Mouse (Mus musculus) hindbrain, embryonic 16.5 days (tissue): ENCODE data around the gene Cfap20. TPM values are rescaled to one million over a fixed set of nuclear protein-coding genes. Genes with fewer than 3 reads are reported as not detected.

Source experiments
- ATAC-seq: fragments of 200-750 bp; cut with Nextera tagmentation; 2 replicates; pipeline ENCODE4 v1.8.0; 2017; ENCODE audit warnings: moderate TSS enrichment, moderate library complexity
- H3K27ac ChIP-seq: fragments of 300-500 bp; sonication (generic); 2 replicates; pipeline ENCODE4 v1.5.1; 2014; ENCODE audit warnings: low read depth, mild to moderate bottlenecking, control low read depth, low read length, moderate library complexity
- H3K27me3 ChIP-seq: fragments of 300-500 bp; sonication (generic); replicated peaks from 2 replicates; pipeline ENCODE4 v1.6.1; 2014; ENCODE audit warnings: low read length; ENCODE audit not compliant: control insufficient read depth, insufficient read depth
- H3K36me3 ChIP-seq: fragments of 300-500 bp; sonication (generic); 2 replicates; pipeline ENCODE4 v1.6.1; 2014; ENCODE audit warnings: mild to moderate bottlenecking, low read length, moderate library complexity, mixed read lengths; ENCODE audit not compliant: control insufficient read depth, insufficient read depth
- H3K4me1 ChIP-seq: fragments of 300-500 bp; sonication (generic); 2 replicates; pipeline ENCODE4 v1.6.1; 2014; ENCODE audit warnings: low read depth, low read length; ENCODE audit not compliant: control insufficient read depth, insufficient read depth
- H3K4me2 ChIP-seq: fragments of 300-500 bp; sonication (generic); 2 replicates; pipeline ENCODE4 v1.6.1; 2014; ENCODE audit warnings: mild to moderate bottlenecking, low read length, control low read depth, moderate library complexity
- H3K4me3 ChIP-seq: fragments of 300-500 bp; sonication (generic); 2 replicates; pipeline ENCODE4 v1.5.1; 2014; ENCODE audit warnings: mild to moderate bottlenecking, low read length, control low read depth, moderate library complexity
- H3K9ac ChIP-seq: fragments of 300-500 bp; sonication (generic); 2 replicates; pipeline ENCODE4 v1.6.1; 2014; ENCODE audit warnings: low read depth, mild to moderate bottlenecking, control low read depth, low read length, moderate library complexity
- H3K9me3 ChIP-seq: fragments of 300-500 bp; sonication (generic); 2 replicates; pipeline ENCODE4 v1.6.1; 2014; ENCODE audit warnings: mild to moderate bottlenecking, low read length, moderate library complexity; ENCODE audit not compliant: control insufficient read depth
- WGBS: fragments of 180-500 bp; shearing (Covaris S2); extraction: QIAGEN DNeasy Blood & Tissue Kit; methylation state at CpG from one replicate; pipeline ENCODE4 v1.1.7; 2014; 5-methylcytosine and 5-hydroxymethylcytosine counted together
- polyA plus RNA-seq: library from polyadenylated mRNA; unstranded; fragments of >200 nt; fragmentation: Nextera tagmentation; extraction: Ambion mirVana; gene quantifications from 2 replicates; pipeline ENCODE4 v1.2.1, GENCODE M21; 2015

Gene Cfap20
- polyA plus RNA-seq = 121 and 124 TPM in 2 replicates

DNA sequence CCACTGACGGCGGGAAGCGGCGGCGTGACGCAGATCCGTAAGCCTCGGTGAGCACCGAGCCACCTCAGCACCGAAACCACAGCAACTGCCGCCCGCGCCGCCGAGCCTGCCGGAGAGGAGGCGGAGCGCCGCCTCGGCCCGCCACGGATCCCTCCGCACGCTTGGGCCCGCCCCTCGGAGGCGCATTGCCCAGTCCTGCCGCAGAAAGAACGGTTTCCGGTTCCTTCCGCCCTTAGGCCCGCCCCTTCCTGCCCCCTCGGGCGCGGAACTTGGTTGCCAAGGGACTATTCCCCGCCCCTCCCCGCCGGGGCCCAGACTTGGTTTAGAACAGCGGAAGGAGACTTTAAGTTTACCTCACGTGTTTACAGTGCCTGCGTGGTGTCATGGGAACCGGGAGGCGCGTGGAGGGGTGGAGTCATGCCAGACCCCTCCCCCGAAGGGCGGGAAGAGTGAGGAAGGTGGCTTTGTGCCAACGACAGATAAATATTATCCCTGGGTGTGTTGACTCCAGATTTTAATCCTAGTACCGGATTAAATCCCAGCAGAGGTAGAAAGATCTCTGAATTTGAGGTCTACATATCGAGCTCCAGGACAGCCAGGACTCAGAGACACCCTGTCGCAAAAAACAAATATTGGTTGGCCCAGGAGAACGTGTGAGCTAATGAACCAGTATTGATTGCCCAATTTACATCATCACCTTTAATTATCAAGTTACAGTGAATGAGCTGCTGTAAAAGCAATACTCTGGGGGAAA is at the start of gene Cfap20:
Cfap20 (minus strand) TSS at position 184 of the 754 bp plus-strand sequence.
- Histone ChIP-seq H3K9me3 (no peaks in the 10 kb centered on the region), H3K27ac (peak within 1 kb of the TSS; percentile 94), H3K4me3 (peak within 1 kb of the TSS; percentile 96), H3K27me3 (no peaks in the 10 kb centered on the region), H3K9ac (peak within 1 kb of the TSS; percentile 96), H3K36me3 (no peaks in the 10 kb centered on the region), H3K4me2 (peak within 1 kb of the TSS; percentile 62), H3K4me1 (peaks cover 28% of the 10 kb centered on the region)
- under 1% methylated on average over 46 of the region's 51 CpGs for WGBS
- peak; percentile 96 for ATAC-seq

DNA sequence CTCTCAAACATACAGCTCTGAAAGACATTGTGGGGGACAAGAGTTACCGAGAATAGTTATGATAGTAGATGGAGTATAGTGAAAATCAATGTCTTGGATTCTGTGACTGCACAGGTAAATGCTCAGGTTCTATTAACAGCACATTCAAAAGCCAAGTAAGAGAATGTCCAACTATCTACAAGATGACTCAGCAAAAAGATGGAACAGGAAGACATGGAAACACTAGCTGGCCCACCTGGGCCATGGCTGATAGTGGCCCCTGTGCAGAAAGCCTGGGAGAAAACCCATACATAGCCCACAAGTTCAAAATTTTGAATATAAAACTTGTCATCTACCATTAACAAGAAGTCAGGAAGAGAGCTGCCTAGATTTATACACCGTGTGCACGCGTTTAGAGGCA is 35.3 kb upstream of the Cfap20 start:
- no peak overlapping the region for H3K9ac ChIP-seq
- H3K4me2 ChIP-seq = no peak overlapping the region
- WGBS = 99% methylated on average over 4 of the region's 4 CpGs
- no peaks in the 10 kb centered on the region for H3K9me3 ChIP-seq
- peaks cover 32% of the 10 kb centered on the region for H3K36me3 ChIP-seq
- H3K4me3 ChIP-seq = no peak overlapping the region
- no peak overlapping the region for H3K27ac ChIP-seq
- H3K27me3 ChIP-seq = no peaks in the 10 kb centered on the region
- no peak for ATAC-seq
- H3K4me1 ChIP-seq = no peaks in the 10 kb centered on the region

DNA sequence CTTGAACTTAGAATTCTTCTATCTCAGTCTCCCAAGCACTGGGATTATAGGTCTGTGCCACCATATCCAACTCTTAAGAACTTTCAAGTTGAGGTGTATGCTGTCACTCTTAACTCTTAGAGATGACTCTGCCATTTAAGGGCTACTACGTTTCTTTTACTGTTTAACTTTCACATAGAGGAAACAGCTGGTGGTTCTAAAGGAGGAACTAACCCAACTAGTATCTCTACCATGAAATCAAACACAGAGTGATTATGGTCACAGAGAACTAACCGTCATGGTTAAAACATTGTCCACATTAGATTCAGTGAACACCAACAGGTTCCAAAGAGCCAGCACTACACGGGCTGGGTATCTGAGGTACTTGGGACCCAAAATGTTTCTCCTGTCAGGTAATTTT is 34.3 kb upstream of the Cfap20 start:
- H3K4me2 ChIP-seq = no peak overlapping the region
- peaks cover 30% of the 10 kb centered on the region for H3K36me3 ChIP-seq
- H3K27ac ChIP-seq = no peak overlapping the region
- H3K4me1 ChIP-seq = no peaks in the 10 kb centered on the region
- WGBS = 95% methylated on average over 3 of the region's 3 CpGs
- no peak overlapping the region for H3K4me3 ChIP-seq
- H3K9me3 ChIP-seq = no peaks in the 10 kb centered on the region
- H3K27me3 ChIP-seq = no peaks in the 10 kb centered on the region
- no peak overlapping the region for H3K9ac ChIP-seq
- ATAC-seq = no peak

DNA sequence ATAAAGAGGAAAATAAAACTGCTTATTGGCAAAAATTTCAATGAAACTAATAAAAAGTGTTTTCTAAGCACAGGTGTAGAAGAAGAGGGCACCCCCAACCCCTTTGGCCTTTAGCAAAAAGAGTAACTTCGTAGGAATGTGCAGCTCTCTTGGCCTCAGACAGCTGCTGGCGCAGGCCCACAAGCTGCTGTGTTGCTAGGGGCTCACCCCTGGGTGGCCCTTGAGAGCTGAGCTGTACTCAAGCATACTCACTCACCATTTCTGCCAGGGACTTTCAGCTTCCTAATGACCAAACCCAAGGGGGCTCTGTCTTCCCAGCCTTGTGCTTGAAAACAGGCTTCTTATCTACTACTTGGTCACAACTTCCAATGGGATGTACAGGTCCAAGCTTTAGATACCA is 31.9 kb upstream of the Cfap20 start:
- Histone ChIP-seq H3K27me3 (no peaks in the 10 kb centered on the region), H3K36me3 (peaks cover 14% of the 10 kb centered on the region), H3K27ac (no peak overlapping the region), H3K4me3 (no peak overlapping the region), H3K9me3 (no peaks in the 10 kb centered on the region), H3K4me1 (no peaks in the 10 kb centered on the region), H3K9ac (no peak overlapping the region), H3K4me2 (no peak overlapping the region)
- ATAC-seq = no peak
- WGBS = 83% methylated on average over 2 of the region's 2 CpGs

DNA sequence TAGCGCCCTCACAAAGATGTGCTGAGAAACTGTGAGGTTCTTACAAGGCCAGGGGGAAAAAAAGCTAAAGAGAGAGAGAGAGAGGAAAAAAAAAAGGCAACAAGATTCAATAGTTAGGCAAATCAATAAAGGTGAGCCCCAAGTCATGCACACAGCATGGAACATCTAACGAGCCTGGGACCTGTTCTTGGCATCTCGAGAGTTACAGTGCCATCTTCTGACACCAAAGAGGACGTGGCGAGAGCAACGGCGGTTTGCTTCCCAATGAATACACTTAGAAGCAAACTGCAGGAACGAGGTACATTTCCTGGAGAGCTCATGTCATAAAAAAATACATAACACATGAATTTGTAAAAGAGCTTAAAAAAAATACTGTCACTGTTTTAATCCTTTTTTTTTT is 17.8 kb upstream of the Cfap20 start:
- Histone ChIP-seq H3K27ac (no peak overlapping the region), H3K27me3 (no peaks in the 10 kb centered on the region), H3K9me3 (no peaks in the 10 kb centered on the region), H3K36me3 (peaks cover 52% of the 10 kb centered on the region), H3K4me1 (no peaks in the 10 kb centered on the region), H3K4me3 (no peak overlapping the region), H3K9ac (no peak overlapping the region), H3K4me2 (no peak overlapping the region)
- 59% methylated on average over 8 of the region's 8 CpGs for WGBS
- no peak for ATAC-seq

DNA sequence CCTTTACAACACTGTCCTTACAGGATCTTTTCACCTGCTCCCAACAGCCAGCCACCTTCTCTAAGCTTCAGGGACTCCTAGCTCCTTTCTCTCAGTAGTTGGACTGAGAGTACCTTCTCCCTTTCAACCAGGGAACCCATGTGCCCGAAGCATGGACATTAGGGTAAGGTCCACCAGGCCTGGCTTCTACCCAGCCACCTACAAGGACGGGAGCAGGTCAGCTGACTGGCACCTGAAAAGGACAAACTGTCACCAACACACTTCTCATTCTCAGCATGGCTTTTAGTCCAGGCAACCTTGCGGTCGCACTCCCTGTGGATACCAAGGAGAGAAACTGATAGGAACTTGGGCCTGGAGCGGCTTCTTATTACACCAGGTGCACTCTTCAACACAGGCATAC is 15.6 kb upstream of the Cfap20 start:
- ATAC-seq = no peak
- H3K36me3 ChIP-seq = peaks cover 43% of the 10 kb centered on the region

DNA sequence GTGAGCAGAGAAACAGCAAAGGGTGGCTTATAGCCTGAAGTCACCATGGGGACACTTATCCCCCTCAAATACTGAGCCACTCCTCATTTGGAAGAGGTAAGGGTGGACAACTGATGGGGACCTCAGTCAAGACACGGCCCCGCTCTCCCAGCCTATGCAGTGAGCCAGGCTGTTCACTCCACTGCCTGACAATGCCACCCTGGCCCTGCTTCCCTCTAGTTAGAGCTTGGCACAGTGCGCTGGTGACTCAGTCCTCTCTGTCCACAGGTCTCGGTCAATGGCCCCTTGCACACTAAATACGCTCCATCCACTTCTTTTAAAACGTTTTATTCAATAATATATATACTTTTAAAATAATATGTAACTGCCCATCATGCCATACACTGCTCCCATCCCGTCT is 13.0 kb upstream of the Cfap20 start:
- ATAC-seq = no peak
- Histone ChIP-seq H3K27ac (no peak overlapping the region), H3K4me3 (no peak overlapping the region), H3K27me3 (no peaks in the 10 kb centered on the region), H3K4me2 (no peak overlapping the region), H3K9me3 (no peaks in the 10 kb centered on the region), H3K4me1 (no peaks in the 10 kb centered on the region), H3K36me3 (peaks cover 24% of the 10 kb centered on the region), H3K9ac (no peak overlapping the region)
- WGBS = 89% methylated on average over 7 of the region's 7 CpGs

More for the DNA sequence above, 15.6 kb upstream of the Cfap20 start:
- no peaks in the 10 kb centered on the region for H3K4me1 ChIP-seq
- H3K27me3 ChIP-seq = no peaks in the 10 kb centered on the region
- H3K4me3 ChIP-seq = no peak overlapping the region
- no peak overlapping the region for H3K27ac ChIP-seq
- H3K9me3 ChIP-seq = no peaks in the 10 kb centered on the region
- H3K9ac ChIP-seq = no peak overlapping the region
- WGBS = 95% methylated on average over 5 of the region's 5 CpGs
- no peak overlapping the region for H3K4me2 ChIP-seq

DNA sequence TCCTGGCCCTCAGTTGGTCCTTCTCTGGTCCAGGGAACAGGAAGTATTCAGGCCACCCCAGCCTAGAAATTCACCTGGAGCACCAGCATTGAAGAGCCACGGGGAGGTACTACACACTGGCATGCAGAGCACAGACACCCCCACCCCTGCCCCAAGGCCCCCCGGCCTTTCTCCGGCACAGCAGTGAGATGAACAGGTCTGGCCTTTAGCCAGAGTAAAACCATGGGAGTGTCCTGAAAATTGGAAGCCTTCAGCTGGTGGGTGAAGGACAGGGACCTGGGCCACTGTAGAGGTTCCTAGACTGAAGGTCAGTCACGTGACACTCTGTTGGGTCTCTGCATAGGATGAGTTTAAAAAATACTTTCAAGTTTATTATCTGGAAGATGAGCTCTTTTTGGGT is 10.4 kb upstream of the Cfap20 start:
- Histone ChIP-seq H3K4me1 (no peaks in the 10 kb centered on the region), H3K9ac (no peak overlapping the region), H3K27me3 (no peaks in the 10 kb centered on the region), H3K27ac (no peak overlapping the region), H3K9me3 (no peaks in the 10 kb centered on the region), H3K4me3 (no peak overlapping the region), H3K4me2 (no peak overlapping the region), H3K36me3 (peaks cover 18% of the 10 kb centered on the region)
- ATAC-seq = no peak
- 86% methylated on average over 4 of the region's 4 CpGs for WGBS

DNA sequence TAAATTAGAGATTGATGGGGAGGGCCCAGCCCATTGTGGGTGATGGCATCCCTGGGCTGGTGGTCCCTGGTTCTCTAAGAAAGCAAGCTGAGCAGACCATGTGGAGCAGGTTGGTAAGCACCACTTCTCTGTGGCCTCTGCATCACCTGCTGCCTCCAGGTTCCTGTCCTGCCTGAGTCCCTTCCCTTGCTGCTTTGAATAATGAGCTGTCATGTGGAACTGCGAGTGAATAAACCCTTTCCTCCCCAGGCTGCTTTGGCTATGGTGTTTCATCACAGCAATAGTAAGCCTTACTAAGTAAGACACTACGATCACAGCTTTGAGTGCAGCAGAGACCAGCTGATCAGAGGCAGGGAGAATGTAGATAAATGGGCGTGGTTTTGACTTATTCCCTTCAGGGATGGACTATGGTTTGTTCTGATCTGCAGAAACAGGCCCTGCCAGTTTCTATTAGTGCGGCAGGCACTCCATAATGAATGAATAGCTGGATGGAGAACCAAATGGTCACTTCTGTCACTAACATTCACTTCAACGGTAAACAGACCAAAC is 6.9 kb upstream of the Cfap20 start:
- Histone ChIP-seq H3K4me3 (no peak overlapping the region), H3K4me1 (no peaks in the 10 kb centered on the region), H3K9me3 (no peaks in the 10 kb centered on the region), H3K36me3 (no peaks in the 10 kb centered on the region), H3K27ac (no peak overlapping the region), H3K9ac (no peak overlapping the region), H3K27me3 (no peaks in the 10 kb centered on the region), H3K4me2 (no peak overlapping the region)
- WGBS = 57% methylated on average over 5 of the region's 5 CpGs
- ATAC-seq = no peak
